Comparison of ENCODE assay signal across 14 mouse cellular contexts in genomic region chr2:29665421-29665820, GRCm38 (mm10). TPM values are rescaled to one million over a fixed set of nuclear protein-coding genes. Genes with fewer than 3 reads are reported as not detected.
DNase-seq lines count a peak whose midpoint lies in the region; ATAC-seq and TF ChIP-seq lines count a peak whose summit lies in the region.
"Had no signal": no experiment of that assay in that cellular context is flagged by ENCODE, and none has a peak within 500 bp of the region (broad histone marks: within the 10 kb centered on the region; RNA-seq: fewer than 3 reads in every experiment).

No protein-coding gene starts in this region.

- no peak for ATAC-seq in intestine, postnatal 0 days
- no peak for ATAC-seq in intestine, embryonic 15.5 days
- ATAC-seq: forebrain, postnatal 0 days had no signal

- WGBS in intestine, postnatal 0 days: 88% methylated on average over 5 of the region's 5 CpGs
- WGBS in intestine, embryonic 15.5 days: 91% methylated on average over 5 of the region's 5 CpGs
- 86% methylated on average over 5 of the region's 5 CpGs for WGBS in spleen, adult 2 months
- WGBS in bone marrow, adult 2 months: 92% methylated on average over 5 of the region's 5 CpGs

- no peaks in the 10 kb centered on the region for H3K27me3 ChIP-seq in intestine, postnatal 0 days (replicated peaks; ENCODE audit: control insufficient read depth, insufficient read depth, low read length)
- no peaks in the 10 kb centered on the region for H3K27me3 ChIP-seq in intestine, embryonic 15.5 days (replicated peaks)
- H3K27me3 ChIP-seq in spleen, adult 2 months (ENCODE audit: control insufficient read depth, insufficient read depth, low read length): no peaks in the 10 kb centered on the region
- H3K27me3 ChIP-seq: limb, embryonic 13.5 days had no signal

- TF ChIP-seq CTCF in intestine, postnatal 0 days (IDR thresholded peaks at IDR 0.05; ENCODE audit: low read depth): peak; percentile 55
- peak; percentile 24; the same call in 1 of the 2 replicates for TF ChIP-seq CTCF in spleen, adult 2 months (IDR thresholded peaks at IDR 0.05; ENCODE audit: extremely low read depth, insufficient read depth, insufficient read length, insufficient replicate concordance)
- TF ChIP-seq CTCF in bone marrow, adult 2 months (IDR thresholded peaks at IDR 0.05; ENCODE audit: control insufficient read depth, insufficient read depth, low read length): peak; percentile 37; the same call in 1 of the 2 replicates

- no peak overlapping the region for H3K27ac ChIP-seq in intestine, postnatal 0 days (ENCODE audit: low read depth, low read length)
- no peak overlapping the region for H3K27ac ChIP-seq in intestine, embryonic 15.5 days
- H3K27ac ChIP-seq in spleen, adult 2 months (ENCODE audit: insufficient read depth, low read length): no peak overlapping the region
- H3K27ac ChIP-seq in bone marrow, adult 2 months (ENCODE audit: control insufficient read depth, insufficient read depth, low read depth, low read length, poor library complexity): no peak overlapping the region
- H3K27ac ChIP-seq: limb, embryonic 13.5 days had no signal

- no peak overlapping the region for H3K4me2 ChIP-seq in intestine, postnatal 0 days (replicated peaks; ENCODE audit: low read depth)
- no peak overlapping the region for H3K4me2 ChIP-seq in intestine, embryonic 15.5 days (replicated peaks)
- H3K4me2 ChIP-seq: limb, embryonic 13.5 days had no signal

- no peak overlapping the region for H3K9ac ChIP-seq in intestine, postnatal 0 days (ENCODE audit: low read depth, low read length)
- no peak overlapping the region for H3K9ac ChIP-seq in intestine, embryonic 15.5 days
- H3K9ac ChIP-seq: forebrain, postnatal 0 days; limb, embryonic 13.5 days had no signal

- peak in 1 of 2 experiments; percentile 38 for DNase-seq in spleen, adult 2 months (ENCODE audit: low read depth in 1 of 2, low spot score in 2 of 2)
- no peak for DNase-seq in spleen, adult 12 weeks (ENCODE audit: low spot score)
- peak; percentile 63 to 64 for DNase-seq in thymus, postnatal 36 days
- no peak for DNase-seq in layer of hippocampus, postnatal 36 days
- DNase-seq in frontal cortex, adult 2 months (ENCODE audit: extremely low spot score in 1 of 2, low spot score in 1 of 2): no peak
- DNase-seq: adrenal gland, adult 8-10 months; forebrain, postnatal 0 days; heart, adult 11 months; kidney, adult 2 months had no signal

- H3K4me3 ChIP-seq in intestine, postnatal 0 days (ENCODE audit: low read depth, low read length): no peak overlapping the region
- H3K4me3 ChIP-seq in intestine, embryonic 15.5 days (replicated peaks): no peak overlapping the region
- H3K4me3 ChIP-seq in spleen, adult 2 months (ENCODE audit: extremely low read depth, insufficient read depth, insufficient read length): no peak overlapping the region
- no peak overlapping the region for H3K4me3 ChIP-seq in bone marrow, adult 2 months (replicated peaks; ENCODE audit: control insufficient read depth, low read depth, low read length)
- H3K4me3 ChIP-seq: limb, embryonic 13.5 days; myocyte had no signal

- TF ChIP-seq POLR2A in spleen, adult 2 months (IDR thresholded peaks at IDR 0.05; ENCODE audit: low read depth, low read length): no peak
- no peak for TF ChIP-seq POLR2A in bone marrow, adult 2 months (IDR thresholded peaks at IDR 0.05; ENCODE audit: borderline replicate concordance, control insufficient read depth, low read depth, low read length)

- peaks cover 8% of the 10 kb centered on the region for H3K4me1 ChIP-seq in intestine, postnatal 0 days (replicated peaks; ENCODE audit: control insufficient read depth, insufficient read depth, low read length)
- H3K4me1 ChIP-seq in intestine, embryonic 15.5 days (replicated peaks): peaks cover 45% of the 10 kb centered on the region
- peaks cover 65% of the 10 kb centered on the region for H3K4me1 ChIP-seq in spleen, adult 2 months (ENCODE audit: control insufficient read depth, insufficient read depth, insufficient read length)
- H3K4me1 ChIP-seq in bone marrow, adult 2 months (ENCODE audit: control insufficient read depth, insufficient read depth, low read length): peaks cover 8% of the 10 kb centered on the region

- H3K9me3 ChIP-seq in intestine, postnatal 0 days (ENCODE audit: control insufficient read depth): no peaks in the 10 kb centered on the region
- H3K9me3 ChIP-seq in intestine, embryonic 15.5 days: no peaks in the 10 kb centered on the region
- H3K9me3 ChIP-seq: limb, embryonic 13.5 days had no signal

- no peaks in the 10 kb centered on the region for H3K36me3 ChIP-seq in intestine, postnatal 0 days (ENCODE audit: control insufficient read depth, insufficient read depth)
- H3K36me3 ChIP-seq in intestine, embryonic 15.5 days: no peaks in the 10 kb centered on the region
- H3K36me3 ChIP-seq in spleen, adult 2 months (ENCODE audit: control insufficient read depth, insufficient read depth, low read length): no peaks in the 10 kb centered on the region
- H3K36me3 ChIP-seq: limb, embryonic 13.5 days had no signal

RNA-seq across cellular contexts. Expression of gene Rapgef1, which starts 45.9 kb away (rescaled TPM):
- 6.1 and 6.3 TPM in 2 replicates for polyA plus RNA-seq in intestine, postnatal 0 days (2015; fragmentation: Nextera tagmentation; extraction: Ambion mirVana)
- polyA plus RNA-seq in intestine, embryonic 15.5 days (2015; fragmentation: Nextera tagmentation; extraction: Ambion mirVana): 11.8 and 12.3 TPM in 2 replicates
- 75.1 and 95.9 TPM in 2 replicates for polyA plus RNA-seq in spleen, adult 2 months (2012; rRNA removed)
- polyA plus RNA-seq in bone marrow, adult 2 months (2011; ENCODE audit: insufficient read depth, insufficient read length, low replicate concordance, missing spikeins): 17.6 and 23.4 TPM in 2 replicates
- total RNA-seq in layer of hippocampus, postnatal 36 days (2021): 10 to 100 TPM; 94.0 to 99.0 TPM
- 74.6 and 80.1 TPM in 2 replicates for polyA plus RNA-seq in frontal cortex, adult 2 months (2012; rRNA removed)

Comparison
In these comparisons a context has a peak if more than half of its experiments do, and no peak if none do; other contexts are left out.
1. DNase-seq: peak in thymus, postnatal 36 days (2 of 2); none in spleen, adult 12 weeks (single experiment), layer of hippocampus, postnatal 36 days (0 of 2) and frontal cortex, adult 2 months (0 of 2).
2. Peak in every context shown above with its lines, with median percentiles within 50 percentile points of each other: CTCF ChIP-seq.